Mouse (Mus musculus): ENCODE measurements around the gene Fbxw9. TPM values are rescaled to one million over a fixed set of nuclear protein-coding genes. Genes with fewer than 3 reads are reported as not detected.

The Fbxw9 gene
- polyA plus RNA-seq (2014; fragmentation: Nextera tagmentation; extraction: Ambion mirVana), result 65.0 and 80.9 TPM in 2 replicates

DNA sequence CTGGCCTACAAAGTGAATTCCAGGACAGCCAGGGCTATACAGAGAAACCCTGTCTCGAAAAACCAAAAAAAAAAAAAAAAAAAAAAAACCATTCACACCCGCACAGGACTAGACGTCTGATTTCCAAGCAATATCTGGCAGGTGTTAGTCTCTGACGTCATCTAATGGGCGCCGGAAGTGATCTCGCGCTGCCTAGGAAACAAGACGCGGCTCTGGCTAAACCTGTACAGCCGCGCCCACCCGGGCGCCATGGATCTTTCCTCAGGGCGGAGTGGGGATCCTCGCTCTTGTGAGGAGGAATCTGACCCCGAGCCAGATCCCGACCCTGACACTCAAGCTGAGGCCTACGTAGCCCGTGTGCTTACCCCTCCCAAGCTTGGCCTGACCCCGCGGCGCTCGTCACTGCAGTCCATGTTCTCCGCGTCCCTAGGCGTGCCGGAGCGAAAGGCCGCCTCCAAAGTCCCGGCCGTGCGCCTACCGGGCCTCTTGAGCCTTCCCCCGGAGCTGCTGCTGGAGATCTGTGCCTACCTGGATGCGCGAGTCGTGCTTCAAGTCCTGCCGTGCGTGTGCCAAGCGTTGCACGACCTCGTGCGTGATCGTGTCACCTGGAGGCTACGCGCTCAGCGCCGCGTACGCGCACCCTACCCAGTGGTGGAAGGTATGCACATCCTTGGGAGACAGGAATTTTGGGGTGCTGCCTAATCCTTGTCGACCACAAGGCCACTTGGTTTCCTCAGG, at the start of gene Fbxw9:
Fbxw9 (plus strand) TSS at position 177 of the 738 bp plus-strand sequence.
- peak within 1 kb of the TSS; percentile 91 for H3K4me3 ChIP-seq (replicated peaks; ENCODE audit: low read depth, low read length)
- DNase-seq, result peak; percentile 98
- ATAC-seq (ENCODE audit: low FRiP score, low TSS enrichment), result peak; percentile 91
- H3K4me2 ChIP-seq (ENCODE audit: low read length), result peak within 1 kb of the TSS; percentile 92
- no peaks in the 10 kb centered on the region for H3K27me3 ChIP-seq (ENCODE audit: control insufficient read depth, insufficient read depth, low read length)
- WGBS, result under 1% methylated on average over 52 of the region's 53 CpGs
- no peaks in the 10 kb centered on the region for H3K9me3 ChIP-seq (ENCODE audit: control insufficient read depth, low read length)
- peak within 1 kb of the TSS; percentile 60 for H3K27ac ChIP-seq (replicated peaks; ENCODE audit: low read depth, low read length)
- peaks cover 17% of the 10 kb centered on the region for H3K4me1 ChIP-seq (ENCODE audit: control insufficient read depth, insufficient read depth, low read length)
- peaks cover 24% of the 10 kb centered on the region for H3K36me3 ChIP-seq (ENCODE audit: control insufficient read depth, insufficient read depth, low read length)
- H3K9ac ChIP-seq (replicated peaks; ENCODE audit: low read length), result peak within 1 kb of the TSS; percentile 76

DNA sequence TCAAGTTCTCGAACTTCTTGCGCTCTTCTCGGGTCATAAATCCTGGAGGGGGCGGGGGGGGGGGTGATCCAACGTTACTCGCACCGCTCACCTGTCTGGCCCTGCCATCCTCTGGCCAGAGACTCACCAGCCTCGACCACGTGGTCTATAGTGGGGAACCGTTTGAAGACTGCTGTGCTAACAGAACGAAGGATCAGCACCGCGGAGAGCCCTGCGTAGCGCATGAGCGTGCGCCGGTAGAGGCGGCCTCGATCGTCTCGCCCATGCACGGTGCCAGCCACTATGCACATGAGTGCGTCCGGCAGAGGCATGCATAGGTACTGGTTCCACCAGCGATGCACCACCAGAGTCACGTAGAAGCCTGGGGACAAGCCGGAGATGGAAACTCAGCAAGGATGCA, 48.6 kb upstream of the Fbxw9 start:
- Histone ChIP-seq H3K4me1 (ENCODE audit: control insufficient read depth, insufficient read depth, low read length) (0 out of 2 replicates have a peak, but pooled peaks cover 4% of the 10 kb centered on the region), H3K4me2 (ENCODE audit: low read length) (no peak overlapping the region), H3K27ac (replicated peaks; ENCODE audit: low read depth, low read length) (no peak overlapping the region), H3K9me3 (ENCODE audit: control insufficient read depth, low read length) (no peaks in the 10 kb centered on the region), H3K27me3 (ENCODE audit: control insufficient read depth, insufficient read depth, low read length) (peaks cover 27% of the 10 kb centered on the region), H3K4me3 (replicated peaks; ENCODE audit: low read depth, low read length) (no peak overlapping the region), H3K9ac (replicated peaks; ENCODE audit: low read length) (no peak overlapping the region), H3K36me3 (ENCODE audit: control insufficient read depth, insufficient read depth, low read length) (no peaks in the 10 kb centered on the region)
- 16% methylated on average over 28 of the region's 28 CpGs for WGBS
- ATAC-seq (ENCODE audit: low FRiP score, low TSS enrichment), result no peak
- no peak for DNase-seq

DNA sequence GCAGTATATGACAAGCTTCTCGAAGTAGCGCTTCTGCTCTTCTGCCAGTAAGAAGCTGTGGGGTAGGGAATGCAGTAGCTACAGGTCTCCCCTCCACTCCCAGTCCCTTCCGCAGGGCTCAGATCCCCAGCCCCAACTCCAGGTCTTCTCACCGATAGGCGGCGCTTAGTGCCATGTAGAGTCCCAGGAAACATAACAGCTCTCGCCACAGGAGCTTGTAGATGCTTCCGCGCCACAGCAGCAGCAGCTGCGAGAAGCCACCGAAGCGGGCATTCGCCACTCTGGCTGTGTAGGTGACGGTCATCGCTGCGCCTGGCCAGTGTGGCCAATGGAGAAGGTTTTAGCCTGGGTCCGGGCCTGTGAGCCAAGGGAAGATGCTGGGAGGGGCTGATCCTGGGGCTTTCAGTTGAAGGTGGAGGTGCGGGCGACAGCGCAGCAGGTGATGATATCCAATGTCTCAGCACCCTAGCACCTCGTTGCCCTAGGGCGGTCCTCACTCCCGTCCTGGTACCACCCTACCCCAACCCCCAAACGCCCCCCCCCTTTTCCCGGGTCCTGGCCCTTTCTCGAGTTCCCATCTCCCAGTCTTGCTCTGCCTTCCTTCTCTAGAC, 46.5 kb upstream of the Fbxw9 start:
- H3K36me3 ChIP-seq (ENCODE audit: control insufficient read depth, insufficient read depth, low read length), result peaks cover 9% of the 10 kb centered on the region

DNA sequence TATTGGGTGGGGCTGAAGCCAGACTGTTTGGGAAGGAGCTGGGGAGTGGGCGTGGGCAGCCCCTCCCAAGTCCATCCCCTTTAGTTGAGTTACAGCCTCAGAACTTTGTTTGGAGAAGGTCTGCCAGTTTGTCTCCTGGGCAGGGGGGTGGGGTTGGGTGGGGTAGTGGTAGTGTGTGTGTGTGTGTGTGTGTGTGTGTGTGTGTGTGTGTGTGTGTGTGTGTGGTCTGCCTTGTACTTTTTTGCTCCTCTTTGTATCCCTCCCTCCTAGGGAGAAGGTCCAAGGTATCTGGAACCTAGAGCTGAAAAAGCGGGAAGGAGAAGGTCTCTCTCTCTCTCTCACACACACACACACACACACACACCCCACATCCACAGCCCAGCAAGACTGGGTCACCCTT, 45.4 kb upstream of the Fbxw9 start, which contains the start of gene Best2:
Best2 (minus strand) TSS at position 101 of the 400 bp plus-strand sequence.
- peak within 1 kb of the TSS; percentile 57 for H3K4me2 ChIP-seq (ENCODE audit: low read length)
- peak within 1 kb of the TSS; percentile 25 for H3K4me3 ChIP-seq (replicated peaks; ENCODE audit: low read depth, low read length)
- H3K4me1 ChIP-seq (ENCODE audit: control insufficient read depth, insufficient read depth, low read length), result 0 out of 2 replicates have a peak, but pooled peaks cover 4% of the 10 kb centered on the region
- DNase-seq (no peak), ATAC-seq (ENCODE audit: low FRiP score, low TSS enrichment) (no peak)
- no peak within 1 kb of the TSS for H3K27ac ChIP-seq (replicated peaks; ENCODE audit: low read depth, low read length)
- peaks cover 20% of the 10 kb centered on the region for H3K36me3 ChIP-seq (ENCODE audit: control insufficient read depth, insufficient read depth, low read length)
- H3K9me3 ChIP-seq (ENCODE audit: control insufficient read depth, low read length), result no peaks in the 10 kb centered on the region
- peak within 1 kb of the TSS; percentile 45 for H3K9ac ChIP-seq (replicated peaks; ENCODE audit: low read length)
- 68% methylated on average over 2 of the region's 2 CpGs for WGBS
- H3K27me3 ChIP-seq (ENCODE audit: control insufficient read depth, insufficient read depth, low read length), result peaks cover 20% of the 10 kb centered on the region

More for the DNA sequence above, 46.5 kb upstream of the Fbxw9 start:
- peaks cover 20% of the 10 kb centered on the region for H3K27me3 ChIP-seq (ENCODE audit: control insufficient read depth, insufficient read depth, low read length)
- 0 out of 2 replicates have a peak, but pooled peaks cover 4% of the 10 kb centered on the region for H3K4me1 ChIP-seq (ENCODE audit: control insufficient read depth, insufficient read depth, low read length)
- peak overlapping the region; percentile 25 for H3K4me3 ChIP-seq (replicated peaks; ENCODE audit: low read depth, low read length)
- DNase-seq, result peak; percentile 90
- peak overlapping the region; percentile 45 for H3K9ac ChIP-seq (replicated peaks; ENCODE audit: low read length)
- peak overlapping the region; percentile 57 for H3K4me2 ChIP-seq (ENCODE audit: low read length)
- H3K27ac ChIP-seq (replicated peaks; ENCODE audit: low read depth, low read length), result no peak overlapping the region
- WGBS, result 5% methylated on average over 26 of the region's 26 CpGs
- no peaks in the 10 kb centered on the region for H3K9me3 ChIP-seq (ENCODE audit: control insufficient read depth, low read length)
- ATAC-seq (ENCODE audit: low FRiP score, low TSS enrichment), result peak; percentile 57; the same call in 1 of the 2 replicates

DNA sequence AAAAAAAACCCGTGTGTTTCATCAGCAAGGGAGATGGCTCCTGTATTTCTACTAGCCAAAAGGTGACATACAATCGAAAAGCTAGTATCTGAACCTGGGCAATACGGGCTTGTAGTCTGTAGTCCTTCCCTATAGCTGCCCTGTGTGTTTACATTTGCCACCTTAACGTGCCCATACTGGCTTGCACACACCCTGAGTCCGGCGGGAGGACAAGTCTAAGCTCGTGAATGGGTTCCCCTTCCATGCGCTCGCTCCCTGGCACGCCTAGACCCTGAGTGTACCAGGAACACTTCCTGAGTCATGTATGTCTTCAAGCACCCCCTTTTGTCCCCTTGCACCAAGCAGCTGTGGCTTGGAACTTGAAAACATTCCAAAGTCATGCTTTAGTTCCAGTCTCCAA, 43.1 kb upstream of the Fbxw9 start:
- 69% methylated on average over 10 of the region's 10 CpGs for WGBS
- no peak for DNase-seq
- no peak for ATAC-seq (ENCODE audit: low FRiP score, low TSS enrichment)

DNA sequence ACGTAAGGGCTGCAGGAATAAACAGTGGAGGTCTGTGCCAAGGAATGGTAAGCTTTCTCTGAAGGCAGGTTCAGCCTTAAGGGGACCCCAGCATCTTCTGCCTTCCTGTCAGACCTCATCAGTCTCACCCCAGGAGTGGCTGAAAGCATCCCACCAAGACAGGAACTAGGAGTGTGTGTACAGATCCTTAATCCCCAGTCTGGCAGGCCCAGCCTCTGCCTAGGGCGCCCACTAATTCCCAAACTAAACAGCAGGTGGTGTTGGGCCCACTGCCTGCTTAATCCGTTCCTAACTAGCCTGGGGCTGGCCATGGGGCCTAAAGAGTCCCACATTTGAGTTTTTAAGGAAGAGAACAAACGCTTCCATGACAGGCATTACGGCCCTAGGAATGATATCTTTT, 42.6 kb upstream of the Fbxw9 start:
- WGBS, result 22% methylated on average over 5 of the region's 5 CpGs

More for the DNA sequence above, 43.1 kb upstream of the Fbxw9 start:
- Histone ChIP-seq H3K4me2 (ENCODE audit: low read length) (no peak overlapping the region), H3K27ac (replicated peaks; ENCODE audit: low read depth, low read length) (no peak overlapping the region), H3K9me3 (ENCODE audit: control insufficient read depth, low read length) (no peaks in the 10 kb centered on the region), H3K4me3 (replicated peaks; ENCODE audit: low read depth, low read length) (no peak overlapping the region), H3K36me3 (ENCODE audit: control insufficient read depth, insufficient read depth, low read length) (peaks cover 42% of the 10 kb centered on the region), H3K9ac (replicated peaks; ENCODE audit: low read length) (no peak overlapping the region), H3K4me1 (ENCODE audit: control insufficient read depth, insufficient read depth, low read length) (0 out of 2 replicates have a peak, but pooled peaks cover 4% of the 10 kb centered on the region), H3K27me3 (ENCODE audit: control insufficient read depth, insufficient read depth, low read length) (peaks cover 7% of the 10 kb centered on the region; the same call in 1 of the 2 replicates)

DNA sequence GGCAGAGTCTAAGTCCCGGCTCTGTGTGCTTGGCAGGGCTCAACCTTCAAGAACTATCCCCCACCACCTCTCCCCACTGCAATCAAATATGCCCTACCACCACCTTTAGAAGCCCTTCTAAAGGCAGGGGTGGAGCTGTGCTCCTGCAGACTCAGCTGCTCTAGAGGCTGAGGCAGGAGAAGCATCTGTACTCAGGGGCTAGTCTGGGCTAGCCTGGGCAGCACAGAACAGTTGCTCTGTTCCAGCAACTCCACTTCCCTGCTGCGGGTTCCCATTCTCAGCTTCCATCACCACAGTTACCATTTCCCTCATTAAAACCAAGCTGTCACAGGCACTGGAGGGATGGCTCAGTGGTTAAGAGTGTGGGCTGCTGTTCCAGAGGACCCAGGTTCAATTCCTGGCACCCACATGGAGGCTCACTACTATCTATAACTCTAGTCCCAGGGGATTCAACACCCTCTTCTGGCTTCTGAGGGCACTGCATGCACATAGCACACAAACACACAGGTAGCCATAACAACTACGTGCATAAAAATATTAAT, 38.3 kb upstream of the Fbxw9 start:
- 94% methylated on average over 3 of the region's 3 CpGs for WGBS
- no peak for ATAC-seq (ENCODE audit: low FRiP score, low TSS enrichment)
- DNase-seq, result no peak
- no peaks in the 10 kb centered on the region for H3K9me3 ChIP-seq (ENCODE audit: control insufficient read depth, low read length)
- H3K4me1 ChIP-seq (ENCODE audit: control insufficient read depth, insufficient read depth, low read length), result peaks cover 19% of the 10 kb centered on the region
- H3K27ac ChIP-seq (replicated peaks; ENCODE audit: low read depth, low read length), result no peak overlapping the region
- H3K36me3 ChIP-seq (ENCODE audit: control insufficient read depth, insufficient read depth, low read length), result peaks cover 63% of the 10 kb centered on the region
- H3K4me2 ChIP-seq (ENCODE audit: low read length), result no peak overlapping the region
- H3K9ac ChIP-seq (replicated peaks; ENCODE audit: low read length), result no peak overlapping the region
- H3K27me3 ChIP-seq (ENCODE audit: control insufficient read depth, insufficient read depth, low read length), result no peaks in the 10 kb centered on the region
- H3K4me3 ChIP-seq (replicated peaks; ENCODE audit: low read depth, low read length), result no peak overlapping the region

More for the DNA sequence above, 42.6 kb upstream of the Fbxw9 start:
- Histone ChIP-seq H3K4me3 (replicated peaks; ENCODE audit: low read depth, low read length) (no peak overlapping the region), H3K4me2 (ENCODE audit: low read length) (no peak overlapping the region), H3K36me3 (ENCODE audit: control insufficient read depth, insufficient read depth, low read length) (peaks cover 47% of the 10 kb centered on the region), H3K27me3 (ENCODE audit: control insufficient read depth, insufficient read depth, low read length) (peaks cover 7% of the 10 kb centered on the region; the same call in 1 of the 2 replicates), H3K4me1 (ENCODE audit: control insufficient read depth, insufficient read depth, low read length) (0 out of 2 replicates have a peak, but pooled peaks cover 4% of the 10 kb centered on the region), H3K9ac (replicated peaks; ENCODE audit: low read length) (no peak overlapping the region), H3K27ac (replicated peaks; ENCODE audit: low read depth, low read length) (no peak overlapping the region), H3K9me3 (ENCODE audit: control insufficient read depth, low read length) (no peaks in the 10 kb centered on the region)
- no peak for ATAC-seq (ENCODE audit: low FRiP score, low TSS enrichment)
- DNase-seq, result peak; percentile 27

DNA sequence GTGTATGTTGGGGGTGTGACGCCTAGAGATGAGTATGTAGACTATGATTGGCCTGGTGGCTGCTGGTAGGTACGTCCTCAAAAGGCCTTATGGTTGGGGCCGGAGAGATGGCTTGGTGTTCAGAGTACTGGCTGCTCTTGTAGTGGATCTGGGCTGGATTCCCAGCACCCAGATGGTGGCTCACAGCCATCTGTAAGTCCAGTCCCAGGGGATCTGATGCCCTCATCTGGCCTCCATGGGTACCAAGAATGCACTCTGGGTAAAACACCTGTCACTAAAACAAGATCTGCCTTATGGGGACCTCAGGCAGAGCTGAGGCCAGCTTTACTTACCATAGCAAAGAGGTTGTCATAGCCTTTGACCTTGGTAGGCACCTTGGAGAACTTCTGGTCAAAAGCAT, 36.0 kb upstream of the Fbxw9 start:
- Histone ChIP-seq H3K27me3 (ENCODE audit: control insufficient read depth, insufficient read depth, low read length) (no peaks in the 10 kb centered on the region), H3K36me3 (ENCODE audit: control insufficient read depth, insufficient read depth, low read length) (peaks cover 49% of the 10 kb centered on the region), H3K4me2 (ENCODE audit: low read length) (peak overlapping the region; percentile 90), H3K9ac (replicated peaks; ENCODE audit: low read length) (no peak overlapping the region), H3K4me3 (replicated peaks; ENCODE audit: low read depth, low read length) (peak overlapping the region; percentile 89), H3K4me1 (ENCODE audit: control insufficient read depth, insufficient read depth, low read length) (peaks cover 32% of the 10 kb centered on the region), H3K27ac (replicated peaks; ENCODE audit: low read depth, low read length) (no peak overlapping the region), H3K9me3 (ENCODE audit: control insufficient read depth, low read length) (no peaks in the 10 kb centered on the region)
- ATAC-seq (ENCODE audit: low FRiP score, low TSS enrichment), result no peak
- DNase-seq, result no peak
- WGBS, result 99% methylated on average over 3 of the region's 3 CpGs

All from midbrain, embryonic 14.5 days (tissue).